Mouse (Mus musculus): ENCODE results near the gene Trmt1. TPM values are rescaled to one million over a fixed set of nuclear protein-coding genes. Genes with fewer than 3 reads are reported as not detected.

Trmt1 gene
- total RNA-seq (2021), result 10 to 100 TPM; 47.0 to 51.4 TPM
- long read RNA-seq, experiment 1, transcript Trmt1-204 (17 exons, 2,044 nt), result minor isoform, 5 of 96 reads
- long read RNA-seq, experiment 1, transcript Trmt1-203 (17 exons, 2,138 nt), result major isoform, 50 of 96 reads
- long read RNA-seq, experiment 1, transcript Trmt1-201 (17 exons, 2,567 nt), result minor isoform, 16 of 96 reads
- long read RNA-seq, experiment 1, partial matches to known transcripts, result 2 of 96 reads
- long read RNA-seq, experiment 1, other reads (novel, unspliced or antisense), result 23 of 96 reads
- long read RNA-seq, experiment 2, transcript Trmt1-201 (17 exons, 2,567 nt), result minor isoform, 14 of 99 reads
- long read RNA-seq, experiment 2, transcript Trmt1-204 (17 exons, 2,044 nt), result minor isoform, 12 of 99 reads
- long read RNA-seq, experiment 2, transcript Trmt1-203 (17 exons, 2,138 nt), result major isoform, 37 of 99 reads
- long read RNA-seq, experiment 2, partial matches to known transcripts, result 7 of 99 reads
- long read RNA-seq, experiment 2, other reads (novel, unspliced or antisense), result 28 of 99 reads

GRCm38 (mm10) chr8:84686191-84687002 is at the start of gene Trmt1:
Gene Trmt1 (plus strand): TSS chr8:84686307.
- no peak for DNase-seq (ENCODE audit: low spot score)

GRCm38 (mm10) chr8:84637946-84638554 is 48.1 kb upstream of the Trmt1 start:
- DNase-seq (ENCODE audit: low spot score), result no peak

- no peak for DNase-seq (ENCODE audit: low spot score)
These were observed 47.4 kb upstream of the Trmt1 start for GRCm38 (mm10) chr8:84638555-84639161.

GRCm38 (mm10) chr8:84639162-84640009 is 46.7 kb upstream of the Trmt1 start:
- DNase-seq (ENCODE audit: low spot score), result peak; percentile 90

GRCm38 (mm10) chr8:84640010-84640588 is 46.0 kb upstream of the Trmt1 start:
- no peak for DNase-seq (ENCODE audit: low spot score)

GRCm38 (mm10) chr8:84640617-84641294 is 45.4 kb upstream of the Trmt1 start:
- no peak for DNase-seq (ENCODE audit: low spot score)

- no peak for DNase-seq (ENCODE audit: low spot score)
These were observed 44.3 kb upstream of the Trmt1 start for GRCm38 (mm10) chr8:84641578-84642361.

- no peak for DNase-seq (ENCODE audit: low spot score)
These were observed 43.1 kb upstream of the Trmt1 start for GRCm38 (mm10) chr8:84643019-84643418.

- no peak for DNase-seq (ENCODE audit: low spot score)
These were observed 39.3 kb upstream of the Trmt1 start for GRCm38 (mm10) chr8:84646800-84647199.

- DNase-seq (ENCODE audit: low spot score), result no peak
These were observed 38.6 kb upstream of the Trmt1 start for GRCm38 (mm10) chr8:84647461-84647901.

GRCm38 (mm10) chr8:84650213-84650612 is 35.9 kb upstream of the Trmt1 start:
- DNase-seq (ENCODE audit: low spot score), result no peak

- no peak for DNase-seq (ENCODE audit: low spot score)
These were observed 32.9 kb upstream of the Trmt1 start for GRCm38 (mm10) chr8:84653092-84653631.

- no peak for DNase-seq (ENCODE audit: low spot score)
These were observed 31.5 kb upstream of the Trmt1 start for GRCm38 (mm10) chr8:84654597-84654996.

- no peak for DNase-seq (ENCODE audit: low spot score)
These were observed 30.5 kb upstream of the Trmt1 start for GRCm38 (mm10) chr8:84655336-84656190.

GRCm38 (mm10) chr8:84656191-84656525 is 29.9 kb upstream of the Trmt1 start:
- no peak for DNase-seq (ENCODE audit: low spot score)

- DNase-seq (ENCODE audit: low spot score), result peak; percentile 55
These were observed 29.4 kb upstream of the Trmt1 start for GRCm38 (mm10) chr8:84656641-84657126.

- no peak for DNase-seq (ENCODE audit: low spot score)
These were observed 28.9 kb upstream of the Trmt1 start for GRCm38 (mm10) chr8:84657203-84657602.

Measured in gastrocnemius, adult 18-20 months (tissue).